Comparison of ENCODE assay signal across 10 mouse cellular contexts in genomic region chr6:88236513-88236912, GRCm38 (mm10). TPM values are rescaled to one million over a fixed set of nuclear protein-coding genes. Genes with fewer than 3 reads are reported as not detected.
DNase-seq lines count a peak whose midpoint lies in the region; ATAC-seq lines count a peak whose summit lies in the region.
"Had no signal": no experiment of that assay in that cellular context is flagged by ENCODE, and none has a peak within 500 bp of the region (broad histone marks: within the 10 kb centered on the region; RNA-seq: fewer than 3 reads in every experiment).

No protein-coding gene starts in this region.

- H3K4me3 ChIP-seq in liver, embryonic 11.5 days (ENCODE audit: low read depth, low read length), result no peak overlapping the region
- no peak overlapping the region for H3K4me3 ChIP-seq in liver, embryonic 12.5 days
- H3K4me3 ChIP-seq in embryonic facial prominence, embryonic 13.5 days, result peak overlapping the region; percentile 20; the same call in 1 of the 2 replicates
- no peak overlapping the region for H3K4me3 ChIP-seq in hindbrain, embryonic 12.5 days
- H3K4me3 ChIP-seq in neural tube, embryonic 12.5 days, result no peak overlapping the region
- H3K4me3 ChIP-seq: heart, adult 2 months; left cerebral cortex, adult 2 months; myocyte had no signal

- no peak for DNase-seq in liver, embryonic 11.5 days (ENCODE audit: low spot score)
- no peak for DNase-seq in cerebellum, postnatal 4 days (ENCODE audit: low spot score in 2 of 2)
- DNase-seq in gastrocnemius, postnatal 36 days, result no peak

- intact Hi-C loops in gastrocnemius, postnatal 36 days (cut with DNase I), result no loop called here

- H3K9ac ChIP-seq in liver, embryonic 11.5 days (ENCODE audit: low read depth, low read length), result no peak overlapping the region
- H3K9ac ChIP-seq in liver, embryonic 12.5 days, result no peak overlapping the region
- no peak overlapping the region for H3K9ac ChIP-seq in embryonic facial prominence, embryonic 13.5 days
- H3K9ac ChIP-seq in hindbrain, embryonic 12.5 days, result no peak overlapping the region
- no peak overlapping the region for H3K9ac ChIP-seq in neural tube, embryonic 12.5 days

- H3K9me3 ChIP-seq in liver, embryonic 11.5 days (ENCODE audit: control insufficient read depth, low read length), result no peaks in the 10 kb centered on the region
- H3K9me3 ChIP-seq in liver, embryonic 12.5 days (replicated peaks), result no peaks in the 10 kb centered on the region
- no peaks in the 10 kb centered on the region for H3K9me3 ChIP-seq in embryonic facial prominence, embryonic 13.5 days
- no peaks in the 10 kb centered on the region for H3K9me3 ChIP-seq in hindbrain, embryonic 12.5 days (replicated peaks)
- no peaks in the 10 kb centered on the region for H3K9me3 ChIP-seq in neural tube, embryonic 12.5 days

- no peaks in the 10 kb centered on the region for H3K36me3 ChIP-seq in liver, embryonic 11.5 days (ENCODE audit: control insufficient read depth, insufficient read depth, low read length)
- H3K36me3 ChIP-seq in liver, embryonic 12.5 days, result no peaks in the 10 kb centered on the region
- no peaks in the 10 kb centered on the region for H3K36me3 ChIP-seq in embryonic facial prominence, embryonic 13.5 days
- H3K36me3 ChIP-seq in hindbrain, embryonic 12.5 days, result no peaks in the 10 kb centered on the region
- no peaks in the 10 kb centered on the region for H3K36me3 ChIP-seq in neural tube, embryonic 12.5 days

- no peak overlapping the region for H3K27ac ChIP-seq in liver, embryonic 11.5 days (ENCODE audit: low read depth, low read length)
- H3K27ac ChIP-seq in liver, embryonic 12.5 days, result no peak overlapping the region
- no peak overlapping the region for H3K27ac ChIP-seq in embryonic facial prominence, embryonic 13.5 days
- H3K27ac ChIP-seq in hindbrain, embryonic 12.5 days, result no peak overlapping the region
- H3K27ac ChIP-seq in neural tube, embryonic 12.5 days, result no peak overlapping the region
- H3K27ac ChIP-seq: heart, adult 2 months; left cerebral cortex, adult 2 months had no signal

- H3K4me2 ChIP-seq in liver, embryonic 11.5 days, result peak overlapping the region; percentile 26; the same call in 1 of the 2 replicates
- no peak overlapping the region for H3K4me2 ChIP-seq in liver, embryonic 12.5 days
- H3K4me2 ChIP-seq in embryonic facial prominence, embryonic 13.5 days, result no peak overlapping the region
- peak overlapping the region; percentile 46 for H3K4me2 ChIP-seq in hindbrain, embryonic 12.5 days (replicated peaks)
- peak overlapping the region; percentile 55 for H3K4me2 ChIP-seq in neural tube, embryonic 12.5 days (replicated peaks)

- 24% methylated on average over 7 of the region's 7 CpGs for WGBS in liver, embryonic 11.5 days
- WGBS in liver, embryonic 12.5 days (ENCODE audit: insufficient replicate concordance), result 25% methylated on average over 7 of the region's 7 CpGs
- WGBS in embryonic facial prominence, embryonic 13.5 days, result 22% methylated on average over 7 of the region's 7 CpGs
- WGBS in hindbrain, embryonic 12.5 days, result 11% methylated on average over 7 of the region's 7 CpGs
- 9% methylated on average over 7 of the region's 7 CpGs for WGBS in neural tube, embryonic 12.5 days

- ATAC-seq in liver, embryonic 11.5 days (replicated peaks; ENCODE audit: low FRiP score), result no peak
- no peak for ATAC-seq in liver, embryonic 12.5 days
- ATAC-seq in embryonic facial prominence, embryonic 13.5 days (ENCODE audit: insufficient number of reproducible peaks, insufficient read depth, low FRiP score, low TSS enrichment, low read depth), result no peak
- ATAC-seq in hindbrain, embryonic 12.5 days (ENCODE audit: low FRiP score), result peak; percentile 38
- peak; percentile 52 for ATAC-seq in neural tube, embryonic 12.5 days (ENCODE audit: low FRiP score, low read depth)

- H3K27me3 ChIP-seq in liver, embryonic 11.5 days (replicated peaks; ENCODE audit: control insufficient read depth, insufficient read depth, low read length), result peaks cover 39% of the 10 kb centered on the region
- H3K27me3 ChIP-seq in liver, embryonic 12.5 days (replicated peaks), result peaks cover 92% of the 10 kb centered on the region
- H3K27me3 ChIP-seq in embryonic facial prominence, embryonic 13.5 days, result peaks cover 36% of the 10 kb centered on the region
- H3K27me3 ChIP-seq in hindbrain, embryonic 12.5 days, result peaks cover 82% of the 10 kb centered on the region
- peaks cover 59% of the 10 kb centered on the region for H3K27me3 ChIP-seq in neural tube, embryonic 12.5 days (replicated peaks)

- peaks cover 14% of the 10 kb centered on the region; the same call in 1 of the 2 replicates for H3K4me1 ChIP-seq in liver, embryonic 11.5 days (replicated peaks; ENCODE audit: control insufficient read depth, insufficient read depth, low read length)
- peaks cover 12% of the 10 kb centered on the region for H3K4me1 ChIP-seq in liver, embryonic 12.5 days
- peaks cover 13% of the 10 kb centered on the region for H3K4me1 ChIP-seq in embryonic facial prominence, embryonic 13.5 days
- peaks cover 14% of the 10 kb centered on the region for H3K4me1 ChIP-seq in hindbrain, embryonic 12.5 days
- peaks cover 12% of the 10 kb centered on the region for H3K4me1 ChIP-seq in neural tube, embryonic 12.5 days

RNA-seq across cellular contexts. Expression of gene Dnajb8, which starts 14.4 kb away (rescaled TPM):
- polyA plus RNA-seq in liver, embryonic 11.5 days (2014; fragmentation: Nextera tagmentation; extraction: Ambion mirVana), result not detected in 2 replicates
- polyA plus RNA-seq in liver, embryonic 12.5 days (2016; fragmentation: Nextera tagmentation; extraction: Ambion mirVana), result not detected in 2 replicates
- polyA plus RNA-seq in embryonic facial prominence, embryonic 13.5 days (2015; fragmentation: Nextera tagmentation; extraction: Ambion mirVana), result not detected in 2 replicates
- polyA plus RNA-seq in hindbrain, embryonic 12.5 days (2016; fragmentation: Nextera tagmentation; extraction: Ambion mirVana), result not detected in 2 replicates
- polyA plus RNA-seq in neural tube, embryonic 12.5 days (2016; fragmentation: Nextera tagmentation; extraction: Ambion mirVana), result not detected in 2 replicates
- not detected for total RNA-seq in gastrocnemius, postnatal 36 days (2021)
- total RNA-seq: heart, adult 2 months; left cerebral cortex, adult 2 months had no signal
- polyA plus RNA-seq: myocyte had no signal

RNA-seq across cellular contexts. Expression of gene Gata2, which starts 42.8 kb away (rescaled TPM):
- 13.3 and 15.9 TPM in 2 replicates for polyA plus RNA-seq in liver, embryonic 11.5 days (2014; fragmentation: Nextera tagmentation; extraction: Ambion mirVana)
- 13.3 and 15.7 TPM in 2 replicates for polyA plus RNA-seq in liver, embryonic 12.5 days (2016; fragmentation: Nextera tagmentation; extraction: Ambion mirVana)
- polyA plus RNA-seq in embryonic facial prominence, embryonic 13.5 days (2015; fragmentation: Nextera tagmentation; extraction: Ambion mirVana), result 54.9 and 81.7 TPM in 2 replicates
- polyA plus RNA-seq in hindbrain, embryonic 12.5 days (2016; fragmentation: Nextera tagmentation; extraction: Ambion mirVana), result 29.4 and 43.6 TPM in 2 replicates
- polyA plus RNA-seq in neural tube, embryonic 12.5 days (2016; fragmentation: Nextera tagmentation; extraction: Ambion mirVana), result 9.0 and 13.7 TPM in 2 replicates
- total RNA-seq in gastrocnemius, postnatal 36 days (2021), result 1 to 10 TPM; 4.2 to 4.3 TPM

Comparison
In these comparisons a context has a peak if more than half of its experiments do, and no peak if none do; other contexts are left out.
1. H3K4me2 ChIP-seq: peak in liver, embryonic 11.5 days (single experiment), hindbrain, embryonic 12.5 days (single experiment) and neural tube, embryonic 12.5 days (single experiment); none in liver, embryonic 12.5 days (single experiment) and embryonic facial prominence, embryonic 13.5 days (single experiment).
2. ATAC-seq: peak in hindbrain, embryonic 12.5 days (single experiment) and neural tube, embryonic 12.5 days (single experiment); none in liver, embryonic 11.5 days (single experiment), liver, embryonic 12.5 days (single experiment) and embryonic facial prominence, embryonic 13.5 days (single experiment).